Mouse (Mus musculus): ENCODE measurements around the gene Gm28553. TPM values are rescaled to one million over a fixed set of nuclear protein-coding genes. Genes with fewer than 3 reads are reported as not detected.
"Not testable (repeated sequence)": the region's sequence is repeated elsewhere in the genome, so short reads cannot be mapped to it uniquely, and the experiment has no call there.

The Gm28553 gene
- not detected for total RNA-seq (2021)

DNA sequence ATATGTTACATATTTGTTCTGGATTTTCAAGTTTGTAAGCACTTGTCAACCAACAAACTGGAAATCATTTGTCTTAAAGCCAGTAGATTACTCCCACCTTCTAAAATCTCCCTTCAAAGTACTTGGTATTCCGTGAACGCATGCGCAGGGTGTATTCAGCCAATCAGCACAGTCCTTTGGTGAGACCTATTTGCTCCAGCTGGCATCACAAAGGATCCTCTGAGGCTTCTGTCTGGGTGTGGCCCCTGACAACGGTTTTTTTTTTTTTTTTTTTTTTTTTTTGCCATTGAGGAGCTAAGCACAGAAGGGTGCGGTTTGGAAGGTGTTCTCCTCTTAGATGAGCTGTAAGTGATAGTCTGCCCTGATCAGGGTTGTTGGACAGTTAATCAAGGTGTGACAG is at the start of gene Gm28553:
Gm28553 (plus strand) TSS at position 301 of the 400 bp plus-strand sequence.
- DNase-seq (ENCODE audit: low spot score in 2 of 2); intact Hi-C loops (cut with DNase I): not testable (repeated sequence)
